Mouse (Mus musculus) adrenal gland, postnatal 4 days (tissue): Measurements from ENCODE around the gene Fermt3. TPM values are rescaled to one million over a fixed set of nuclear protein-coding genes. Genes with fewer than 3 reads are reported as not detected.
"Not testable (repeated sequence)": the region's sequence is repeated elsewhere in the genome, so short reads cannot be mapped to it uniquely, and the experiment has no call there.

ENCODE experiments used
- DNase-seq, 2 experiments: peaks; one replicate each; pipeline ENCODE4 v3.0.0; 2021 to 2022; ENCODE audit warnings: low spot score in 2 of 2, mixed read lengths in 2 of 2
- total RNA-seq, 2 experiments: library from RNA; stranded (reverse); gene quantifications; 2 replicates each; pipeline ENCODE4 v1.2.3; 2021

Gene Fermt3
- total RNA-seq, 2 experiments from 2014 or later: 8.7 to 11.3 TPM

DNA sequence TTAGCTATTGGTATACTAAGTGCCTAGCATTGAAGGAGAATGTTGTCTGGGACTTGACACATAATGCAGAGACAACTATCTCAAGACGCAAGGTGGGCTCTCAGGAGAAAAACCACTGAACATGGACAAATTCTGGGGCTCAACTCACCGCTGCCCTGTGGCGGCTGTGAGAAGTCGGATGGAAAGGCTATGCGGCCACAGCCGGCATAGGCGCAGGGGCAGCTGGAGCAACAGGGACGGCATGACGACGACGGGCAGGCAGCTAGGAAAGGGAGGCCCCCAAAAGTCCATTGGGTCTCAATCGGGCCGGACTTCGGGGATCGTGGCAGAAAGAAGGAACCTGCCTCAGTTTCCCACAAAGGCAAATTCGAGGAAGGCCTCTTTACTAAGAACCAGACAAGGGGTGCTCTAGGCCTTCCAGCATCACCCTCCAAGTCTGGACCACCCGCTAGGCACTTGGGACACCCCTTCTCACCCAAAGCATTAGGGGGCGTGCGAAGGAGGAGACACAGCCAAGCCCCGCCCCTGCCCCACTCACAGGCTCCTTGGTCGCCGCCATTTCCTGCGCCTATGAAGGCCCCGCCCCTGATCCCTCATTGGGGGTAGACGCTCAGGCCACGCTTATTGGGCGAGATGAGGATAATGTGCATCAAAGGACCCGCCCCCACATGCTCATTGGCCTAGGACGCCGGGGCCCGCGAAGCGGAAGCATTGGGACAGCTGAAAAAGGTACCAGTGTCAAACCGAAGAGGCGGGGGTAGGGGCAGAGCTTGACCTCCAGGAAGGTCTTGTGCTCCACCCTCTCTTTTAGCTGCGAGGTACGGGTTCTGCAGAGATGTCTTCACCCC lies 27.0 kb downstream of the Fermt3 start, which contains the start of gene Dnajc4:
Gene Dnajc4 (minus strand): TSS at position 562 of the 848 bp plus-strand sequence.
- DNase-seq: peak; percentile 89 to 97

DNA sequence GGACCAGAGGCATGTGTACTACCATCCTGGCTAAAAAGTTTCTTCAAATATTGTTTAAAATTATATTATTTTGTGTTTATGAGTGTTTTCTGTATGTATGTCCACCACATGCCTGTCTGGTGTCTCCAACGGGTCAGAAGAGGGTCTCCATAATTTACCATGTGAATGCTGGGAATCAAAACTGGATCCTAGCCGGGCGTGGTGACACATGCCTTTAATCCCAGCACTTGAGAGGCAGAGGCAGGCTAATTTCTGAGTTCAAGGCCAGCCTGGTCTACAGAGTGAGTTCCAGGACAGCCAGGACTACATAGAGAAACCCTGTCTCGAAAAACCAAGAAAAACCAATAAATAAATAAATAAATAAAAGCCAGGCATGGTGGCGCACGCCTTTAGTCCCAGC lies 28.1 kb downstream of the Fermt3 start:
- DNase-seq: not testable (repeated sequence)

DNA sequence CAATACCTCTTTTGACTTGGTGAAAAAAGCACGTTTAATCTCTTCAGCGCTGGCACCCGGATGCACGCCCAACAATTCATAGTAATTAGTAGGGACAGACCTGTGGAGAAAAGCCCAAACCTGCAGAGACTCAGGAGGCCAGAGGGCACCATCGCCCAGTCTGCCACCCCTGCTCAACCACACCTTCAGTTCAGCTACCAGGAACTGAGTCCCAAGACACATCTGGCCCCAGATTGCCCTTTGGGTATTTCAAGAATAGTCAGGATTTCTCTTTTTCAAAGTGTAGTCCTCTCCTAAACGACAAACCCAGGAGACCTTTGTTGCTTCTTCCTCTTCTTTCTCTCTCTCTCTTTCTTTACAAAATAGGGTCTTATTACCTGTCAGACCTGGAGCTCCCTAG lies 28.6 kb downstream of the Fermt3 start:
- no peak for DNase-seq

DNA sequence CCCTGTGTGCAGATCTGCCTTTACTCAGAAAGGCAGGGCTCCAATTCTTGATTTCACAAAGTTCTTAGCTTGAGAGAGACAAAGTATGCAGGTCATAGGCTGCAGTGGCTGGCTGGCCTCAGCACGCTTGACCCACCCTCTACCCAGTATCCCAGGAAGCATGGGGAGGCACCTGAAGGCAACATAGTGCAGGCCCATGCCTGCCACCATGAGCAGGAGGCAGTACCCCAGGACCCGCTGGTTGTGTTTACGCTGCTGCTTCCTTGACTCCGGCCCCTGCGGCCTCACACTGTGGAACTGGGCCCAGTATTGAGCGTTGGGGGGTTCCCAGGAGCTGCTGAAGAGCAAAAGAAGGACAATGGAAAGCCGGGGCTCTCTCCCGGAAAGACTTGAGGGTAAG lies 30.0 kb downstream of the Fermt3 start:
- no peak for DNase-seq

- no peak for DNase-seq
Measured at GRCm38 (mm10) chr19:6987904-6988285, 31.4 kb downstream of the Fermt3 start.

DNA sequence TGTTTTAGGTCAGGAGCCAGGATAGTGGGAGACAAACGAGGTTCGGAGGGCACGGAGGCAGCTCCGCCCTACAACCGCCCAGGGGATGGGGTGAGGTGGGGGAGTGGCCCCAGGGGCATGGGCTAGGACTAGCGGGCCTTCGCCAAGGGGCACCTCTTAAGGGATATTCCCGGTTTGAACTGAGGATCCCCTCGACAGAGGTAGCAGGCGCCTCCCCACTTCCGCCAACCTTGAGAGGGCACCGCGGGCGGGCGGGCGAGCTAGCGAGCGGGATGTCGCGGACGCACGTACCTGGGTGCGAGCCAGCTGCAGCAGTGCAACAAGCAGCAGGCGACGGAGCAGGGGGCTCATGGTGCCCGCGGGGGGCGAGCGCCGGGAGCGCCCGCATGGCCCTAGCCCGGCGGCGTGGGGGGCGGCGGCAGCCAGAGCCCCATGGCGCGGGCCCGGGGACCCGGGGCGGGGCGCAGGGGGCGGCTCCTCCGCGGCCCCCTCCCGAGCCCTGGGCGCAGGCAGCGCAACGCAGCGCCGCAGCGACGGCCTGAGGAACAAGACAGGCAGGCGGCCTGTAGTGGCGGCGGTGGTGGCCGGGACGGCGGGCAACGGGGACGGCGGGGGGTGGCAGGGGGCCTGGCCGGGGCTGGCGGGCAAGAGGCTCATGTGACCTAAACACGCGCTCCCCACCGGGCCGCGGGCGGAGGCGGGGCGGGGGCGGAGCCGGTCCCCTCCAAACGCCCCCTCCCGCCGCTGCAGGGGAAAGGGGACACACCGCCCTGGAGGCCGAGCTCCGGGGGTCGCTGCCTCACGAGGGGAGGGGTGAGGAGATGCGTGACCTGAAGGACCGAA lies 32.0 kb downstream of the Fermt3 start, which contains the start of gene Vegfb:
Gene Vegfb (minus strand): TSS at position 591 of the 843 bp plus-strand sequence.
- peak in 1 of 2 experiments; percentile 62 for DNase-seq

DNA sequence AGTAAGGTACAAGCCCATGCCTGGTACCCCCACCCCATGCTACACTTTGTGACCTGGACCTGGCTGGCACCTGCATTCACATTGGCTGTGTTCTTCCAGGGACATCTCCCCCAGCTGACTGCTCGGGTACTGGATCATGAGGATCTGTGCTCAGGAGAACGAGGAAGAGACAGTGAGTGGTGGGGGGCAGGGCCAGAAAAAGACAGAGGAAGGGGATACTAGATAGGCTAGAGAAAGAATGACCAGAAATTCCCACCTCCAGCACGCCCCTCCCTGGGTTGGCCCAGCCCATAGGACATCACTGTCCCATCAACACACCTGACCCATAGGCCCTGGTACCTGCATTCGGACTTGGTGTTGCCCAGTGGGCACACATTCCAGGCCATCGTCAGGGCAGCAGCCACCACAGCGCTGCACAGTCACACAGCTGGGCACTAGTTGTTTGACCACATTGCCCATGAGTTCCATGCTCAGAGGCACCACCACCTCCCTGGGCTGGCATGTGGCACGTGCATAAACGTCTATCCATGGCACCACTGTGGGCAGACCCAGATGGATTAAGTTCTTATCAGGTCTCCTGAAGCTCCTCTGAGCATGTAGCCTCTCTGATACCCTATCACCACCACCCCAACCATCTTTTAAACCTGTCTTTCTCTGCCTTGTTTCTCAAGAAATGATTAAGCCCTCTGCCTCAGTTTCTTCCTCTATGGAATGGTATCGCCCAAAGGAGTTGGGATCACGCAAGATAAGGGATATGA lies 33.1 kb downstream of the Fermt3 start:
- no peak for DNase-seq

GRCm38 (mm10) chr19:6985300-6985699 lies 34.0 kb downstream of the Fermt3 start:
- no peak for DNase-seq

- no peak for DNase-seq
Measured at GRCm38 (mm10) chr19:6983621-6984020, 35.6 kb downstream of the Fermt3 start.

DNA sequence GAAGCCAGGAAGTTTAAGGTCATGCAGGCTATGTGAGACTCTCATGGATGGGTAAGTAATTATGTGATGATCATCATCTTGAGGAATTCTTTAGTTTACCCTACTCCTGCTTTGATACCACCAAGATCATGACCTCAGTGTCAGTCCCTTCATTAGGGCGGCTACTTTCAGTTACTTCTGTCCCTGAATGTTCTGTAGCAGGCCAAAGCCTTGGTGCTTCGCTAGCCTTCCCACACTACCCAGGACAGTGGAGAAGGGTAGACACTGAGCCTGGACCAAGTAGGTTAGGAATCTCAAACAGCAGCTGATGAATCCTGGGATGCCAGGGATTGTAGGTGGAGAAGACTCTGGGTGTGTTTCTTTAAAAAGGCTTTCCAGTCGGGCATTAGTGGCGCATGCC lies 37.8 kb downstream of the Fermt3 start:
- DNase-seq: no peak

GRCm38 (mm10) chr19:6980381-6981093 lies 38.7 kb downstream of the Fermt3 start, which contains the start of gene Fkbp2:
Gene Fkbp2 (minus strand): TSS chr19:6980501.
- DNase-seq: peak; percentile 88 to 99

GRCm38 (mm10) chr19:6979486-6980380 lies 39.5 kb downstream of the Fermt3 start:
- peak; percentile 99 to 100 for DNase-seq

DNA sequence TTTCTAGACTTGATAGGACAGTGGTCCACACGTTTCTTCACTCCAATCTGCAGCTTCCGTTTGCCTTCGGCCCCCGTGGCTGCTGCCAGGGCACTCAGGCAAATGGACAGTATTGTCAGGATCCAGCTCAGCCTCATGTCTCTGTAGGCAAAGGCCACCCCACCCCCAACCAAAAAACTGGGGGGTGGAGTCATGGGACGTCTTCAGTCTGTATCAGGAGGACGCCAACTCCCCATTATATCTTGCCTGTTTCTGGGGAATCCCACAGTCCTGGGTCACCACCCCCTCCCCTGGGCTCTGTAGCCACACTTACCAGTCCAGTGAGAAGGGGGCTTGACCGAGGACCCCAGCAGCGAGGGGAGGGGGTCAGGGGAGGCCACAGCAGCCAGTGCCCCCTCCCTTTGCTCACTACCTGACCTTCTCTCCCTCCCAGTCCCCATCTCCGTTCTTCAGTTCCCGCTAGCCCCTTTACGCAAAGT lies 40.2 kb downstream of the Fermt3 start:
- no peak for DNase-seq

DNA sequence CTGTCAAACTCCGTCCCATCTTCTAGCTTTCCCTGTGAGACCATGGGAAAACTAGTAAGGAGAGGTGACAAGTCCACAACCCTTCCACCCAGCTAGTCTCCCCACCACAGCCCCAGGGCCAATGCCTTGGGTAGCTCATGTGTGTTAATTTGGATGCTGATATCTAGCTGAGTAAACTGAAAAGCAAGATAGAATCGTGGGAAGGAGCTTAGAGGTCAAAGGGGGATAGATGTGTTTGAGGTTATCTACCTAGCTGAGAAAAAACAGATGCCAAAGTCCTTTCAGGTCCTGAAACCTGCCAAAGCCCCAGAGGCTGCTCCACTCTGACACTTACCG lies 40.7 kb downstream of the Fermt3 start:
- no peak for DNase-seq

DNA sequence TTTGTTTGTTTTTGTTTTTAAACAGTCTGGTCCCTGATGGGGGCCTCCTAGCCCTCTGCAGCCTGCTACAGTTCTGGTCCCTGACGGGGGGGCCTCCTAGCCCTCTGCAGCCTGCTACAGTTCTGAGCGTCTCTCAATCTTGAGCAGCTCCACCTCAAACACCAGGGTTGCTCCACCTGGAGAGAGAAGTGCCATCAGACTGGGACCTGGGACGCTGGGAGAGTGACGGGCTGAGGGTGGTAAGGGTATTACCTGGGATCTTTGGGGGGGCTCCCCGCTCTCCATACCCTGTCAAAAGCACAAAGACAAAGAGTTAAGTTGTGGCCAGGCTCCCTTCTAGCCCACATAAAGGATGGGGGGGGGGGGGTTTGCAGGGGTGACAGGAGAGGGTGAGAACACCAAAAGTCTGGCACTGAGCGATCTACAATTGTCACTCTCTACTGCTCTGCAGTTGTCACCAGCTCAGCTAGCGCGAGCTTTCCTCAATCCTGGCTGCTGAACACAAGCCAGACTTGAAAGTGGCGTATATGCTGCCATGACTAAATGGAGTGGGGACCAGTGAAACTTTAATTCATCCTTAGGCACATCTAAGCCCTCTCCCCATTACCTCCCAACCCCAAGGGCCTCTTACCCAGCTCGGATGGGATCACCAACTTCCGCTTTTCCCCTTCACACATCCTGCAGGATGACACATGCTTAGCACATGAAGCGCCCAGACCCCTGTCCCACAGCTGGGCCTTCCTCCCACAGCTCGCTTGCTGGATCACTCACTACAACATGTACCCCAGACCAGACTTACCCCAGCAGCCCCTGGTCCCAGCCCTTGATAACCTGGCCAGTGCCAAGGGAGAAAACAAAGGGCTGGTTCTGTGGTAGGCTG lies 41.3 kb downstream of the Fermt3 start:
- DNase-seq: no peak

GRCm38 (mm10) chr19:6975537-6976521 lies 43.4 kb downstream of the Fermt3 start, which contains the start of gene Plcb3:
Gene Plcb3 (minus strand): TSS chr19:6976470.
- peak in 1 of 2 experiments; percentile 52 for DNase-seq
